Mouse (Mus musculus): ENCODE measurements around the gene Pak1ip1.
"Not testable (repeated sequence)": the region's sequence is repeated elsewhere in the genome, so short reads cannot be mapped to it uniquely, and the experiment has no call there.

The Pak1ip1 gene

GRCm38 (mm10) chr13:41000926-41001639 is at the start of gene Pak1ip1:
Gene Pak1ip1, plus strand, starts transcription at chr13:41001023.
- DNase-seq: peak; percentile 95 to 96

GRCm38 (mm10) chr13:40951386-40951976 is 49.3 kb upstream of the Pak1ip1 start:
- no peak for DNase-seq

- peak in 1 of 2 experiments; percentile 13 for DNase-seq
These were observed 47.6 kb upstream of the Pak1ip1 start for GRCm38 (mm10) chr13:40953231-40953630.

GRCm38 (mm10) chr13:40955773-40956172 is 45.0 kb upstream of the Pak1ip1 start:
- no peak for DNase-seq

- no peak for DNase-seq
These were observed 33.2 kb upstream of the Pak1ip1 start for GRCm38 (mm10) chr13:40967609-40968008.

- no peak for DNase-seq
These were observed 32.3 kb upstream of the Pak1ip1 start for GRCm38 (mm10) chr13:40968564-40968963.

GRCm38 (mm10) chr13:40969761-40970390 is 30.9 kb upstream of the Pak1ip1 start:
- no peak for DNase-seq

- DNase-seq: no peak
These were observed 29.6 kb upstream of the Pak1ip1 start for GRCm38 (mm10) chr13:40971261-40971660.

GRCm38 (mm10) chr13:40971831-40972230 is 29.0 kb upstream of the Pak1ip1 start:
- no peak for DNase-seq

GRCm38 (mm10) chr13:40972976-40973375 is 27.8 kb upstream of the Pak1ip1 start:
- DNase-seq: no peak

- DNase-seq: peak; percentile 22 to 42
These were observed 23.2 kb upstream of the Pak1ip1 start for GRCm38 (mm10) chr13:40977609-40978008.

- DNase-seq: no peak
These were observed 22.2 kb upstream of the Pak1ip1 start for GRCm38 (mm10) chr13:40978652-40979051.

- no peak for DNase-seq
These were observed 21.5 kb upstream of the Pak1ip1 start for GRCm38 (mm10) chr13:40979321-40979720.

GRCm38 (mm10) chr13:40982759-40983158 is 18.1 kb upstream of the Pak1ip1 start:
- DNase-seq: no peak

GRCm38 (mm10) chr13:40986081-40986480 is 14.7 kb upstream of the Pak1ip1 start:
- DNase-seq: no peak

GRCm38 (mm10) chr13:40987608-40988303 is 13.1 kb upstream of the Pak1ip1 start:
- DNase-seq: not testable (repeated sequence)

- DNase-seq: no peak
These were observed 12.4 kb upstream of the Pak1ip1 start for GRCm38 (mm10) chr13:40988418-40988817.

- DNase-seq: no peak
These were observed 6.1 kb upstream of the Pak1ip1 start for GRCm38 (mm10) chr13:40994487-40995263.

- DNase-seq: not testable (repeated sequence)
These were observed 2.3 kb upstream of the Pak1ip1 start for GRCm38 (mm10) chr13:40998537-40998936.

- DNase-seq: peak; percentile 50 to 58
These were observed 490 bp upstream of the Pak1ip1 start for GRCm38 (mm10) chr13:41000140-41000925.

GRCm38 (mm10) chr13:41002001-41002400 is 1.2 kb downstream of the Pak1ip1 start:
- no peak for DNase-seq

GRCm38 (mm10) chr13:41006244-41006643 is 5.4 kb downstream of the Pak1ip1 start:
- DNase-seq: no peak
